Mouse (Mus musculus) CH12.LX (cell line): ENCODE measurements around the gene Fcho1. TPM values are rescaled to one million over a fixed set of nuclear protein-coding genes. Genes with fewer than 3 reads are reported as not detected.

Experiments used
- DNase-seq: peaks from one replicate; pipeline ENCODE4 v3.0.0-alpha.2; 2013; ENCODE audit errors: extremely low read depth
- H3K27ac ChIP-seq: 2 replicates; pipeline ENCODE4 v1.5.1; 2012; ENCODE audit warnings: low read depth, mild to moderate bottlenecking, control low read depth, moderate library complexity; ENCODE audit not compliant: insufficient read depth
- H3K27me3 ChIP-seq: replicated peaks from 2 replicates; pipeline ENCODE3; 2012; ENCODE audit warnings: inconsistent platforms
- H3K36me3 ChIP-seq, 2 experiments: replicated peaks in 1 of 2; 2 replicates each; pipeline versions ENCODE3 to v1.6.1; 2012; ENCODE audit warnings: inconsistent platforms in 1 of 2, low read length in 1 of 2, mild to moderate bottlenecking in 1 of 2, mixed read lengths in 1 of 2, moderate library complexity in 1 of 2; ENCODE audit not compliant: control insufficient read depth in 1 of 2, insufficient read depth in 1 of 2
- H3K4me1 ChIP-seq, 2 experiments: 2 replicates each; pipeline ENCODE4 v1.6.1; 2012; ENCODE audit warnings: inconsistent platforms in 1 of 2, moderate library complexity in 1 of 2; ENCODE audit not compliant: insufficient read depth in 2 of 2, control insufficient read depth in 1 of 2
- H3K4me2 ChIP-seq: 2 replicates; pipeline ENCODE4 v1.6.1; 2012; ENCODE audit warnings: low read depth, mild to moderate bottlenecking, control low read depth; ENCODE audit not compliant: poor library complexity, insufficient read depth, severe bottlenecking
- H3K4me3 ChIP-seq, 3 experiments: fragments of 150-350 bp in 1 of 3; sonication (generic) in 1 of 3; replicated peaks in 1 of 3; 2 replicates each; pipeline versions ENCODE3 to v1.5.1; 2011 to 2012; ENCODE audit warnings: low read depth in 2 of 3, low read length in 2 of 3, mild to moderate bottlenecking in 2 of 3, moderate library complexity in 2 of 3, control low read depth in 1 of 3, improper control_type of control experiment in 1 of 3, inconsistent platforms in 1 of 3, mixed read lengths in 1 of 3; ENCODE audit not compliant: poor library complexity in 1 of 3
- H3K79me2 ChIP-seq: replicated peaks from 2 replicates; pipeline ENCODE4 v1.6.1; 2012; ENCODE audit warnings: mild to moderate bottlenecking, moderate library complexity; ENCODE audit not compliant: control insufficient read depth, poor library complexity, insufficient read depth, severe bottlenecking; ENCODE audit errors: extremely low read depth
- H3K9ac ChIP-seq: 2 replicates; pipeline ENCODE4 v1.6.1; 2012; ENCODE audit warnings: low read depth, mild to moderate bottlenecking, control low read depth, moderate library complexity; ENCODE audit not compliant: insufficient read depth
- H3K9me3 ChIP-seq: replicated peaks from 2 replicates; pipeline ENCODE3; 2012; ENCODE audit warnings: low read length, inconsistent platforms, mixed read lengths
- CHD1 ChIP-seq: IDR thresholded peaks from 2 replicates; pipeline ENCODE4 v1.6.1; 2012; ENCODE audit warnings: low read depth, low read length, improper control_type of control experiment, inconsistent platforms
- E2F4 ChIP-seq: IDR thresholded peaks from 2 replicates; pipeline ENCODE4 v1.6.1; 2011; ENCODE audit warnings: low read depth, low read length, improper control_type of control experiment; ENCODE audit not compliant: insufficient replicate concordance
- ELF1 ChIP-seq: IDR thresholded peaks from 2 replicates; pipeline ENCODE4 v1.6.1; 2014; ENCODE audit warnings: low read depth, mild to moderate bottlenecking, inconsistent platforms, low read length, improper control_type of control experiment
- EP300 ChIP-seq: IDR thresholded peaks from 2 replicates; pipeline ENCODE4 v1.6.1; 2011; ENCODE audit warnings: low read length, improper control_type of control experiment
- ETS1 ChIP-seq: conservative IDR thresholded peaks from 2 replicates; pipeline ENCODE4 v1.6.1; 2012; ENCODE audit warnings: low read depth, mild to moderate bottlenecking, inconsistent platforms, low read length, improper control_type of control experiment, moderate library complexity
- HCFC1 ChIP-seq: IDR thresholded peaks from 2 replicates; pipeline ENCODE4 v1.6.1; 2012; ENCODE audit warnings: low read depth, mild to moderate bottlenecking, inconsistent platforms, low read length, improper control_type of control experiment
- JUN ChIP-seq: IDR thresholded peaks from 2 replicates; pipeline ENCODE4 v1.6.1; 2011; ENCODE audit warnings: low read depth, mild to moderate bottlenecking, low read length, improper control_type of control experiment, moderate library complexity; ENCODE audit not compliant: insufficient read depth
- JUND ChIP-seq: conservative IDR thresholded peaks from 2 replicates; pipeline ENCODE4 v1.6.1; 2011; ENCODE audit warnings: low read depth, low read length, improper control_type of control experiment
- KAT2A ChIP-seq: IDR thresholded peaks from 2 replicates; pipeline ENCODE4 v1.6.1; 2012; ENCODE audit warnings: low read length, improper control_type of control experiment, inconsistent platforms; ENCODE audit not compliant: insufficient replicate concordance
- MAZ ChIP-seq: IDR thresholded peaks from 2 replicates; pipeline ENCODE4 v1.6.1; 2012; ENCODE audit warnings: low read depth, mild to moderate bottlenecking, inconsistent platforms, low read length, improper control_type of control experiment, moderate library complexity
- MEF2A ChIP-seq: IDR thresholded peaks from 2 replicates; pipeline ENCODE4 v1.6.1; 2014; ENCODE audit warnings: low read depth, mild to moderate bottlenecking, inconsistent platforms, low read length, improper control_type of control experiment, borderline replicate concordance
- MYC ChIP-seq: IDR thresholded peaks from 2 replicates; pipeline ENCODE4 v1.6.1; 2011; ENCODE audit warnings: low read depth, mild to moderate bottlenecking, improper control_type of control experiment, low read length
- NELFE ChIP-seq: IDR thresholded peaks from 2 replicates; pipeline ENCODE4 v1.6.1; 2011; ENCODE audit warnings: low read depth, low read length, improper control_type of control experiment
- PAX5 ChIP-seq: IDR thresholded peaks from 2 replicates; pipeline ENCODE4 v1.6.1; 2012; ENCODE audit warnings: low read length, inconsistent platforms, mixed read lengths
- RAD21 ChIP-seq: IDR thresholded peaks from 2 replicates; pipeline ENCODE4 v1.6.1; 2011; ENCODE audit warnings: low read depth, mild to moderate bottlenecking, low read length, improper control_type of control experiment, moderate library complexity
- SIN3A ChIP-seq: IDR thresholded peaks from 2 replicates; pipeline ENCODE4 v1.6.1; 2012; ENCODE audit warnings: low read length, improper control_type of control experiment, inconsistent platforms
- SMC3 ChIP-seq: IDR thresholded peaks from 2 replicates; pipeline ENCODE4 v1.6.1; 2011; ENCODE audit warnings: low read depth, low read length, improper control_type of control experiment
- TCF12 ChIP-seq: IDR thresholded peaks from 2 replicates; pipeline ENCODE4 v1.6.1; 2014; ENCODE audit warnings: low read depth, mild to moderate bottlenecking, inconsistent platforms, low read length, improper control_type of control experiment
- USF1 ChIP-seq: IDR thresholded peaks from 2 replicates; pipeline ENCODE4 v1.6.1; 2014; ENCODE audit warnings: low read depth, mild to moderate bottlenecking, inconsistent platforms, low read length, improper control_type of control experiment
- USF2 ChIP-seq: conservative IDR thresholded peaks from 2 replicates; pipeline ENCODE4 v1.6.1; 2011; ENCODE audit warnings: low read depth, low read length, improper control_type of control experiment
- ZMIZ1 ChIP-seq: IDR thresholded peaks from 2 replicates; pipeline ENCODE4 v1.6.1; 2012; ENCODE audit warnings: low read depth, mild to moderate bottlenecking, inconsistent platforms, low read length, improper control_type of control experiment
- dilution Hi-C: fragments of 300-500 bp; cut with MboI; formaldehyde crosslinking; loops from 2 replicates; pipeline ENCODE4 v1.14.3; 2020; ENCODE audit warnings: low sequenced_read_pairs; ENCODE audit not compliant: extremely low pct_unique_long_range_greater_than_20kb, extremely low pct_ligation_motif_present
- in situ Hi-C: fragments of 300-500 bp; cut with MboI; formaldehyde crosslinking; loops from 3 replicates; pipeline ENCODE4 v1.14.3; 2019; ENCODE audit warnings: low sequenced_read_pairs, low pct_ligation_motif_present, low pct_unique_long_range_greater_than_20kb, mixed read lengths
- polyA plus RNA-seq: library from polyadenylated mRNA; unstranded; fragments of >175 nt; gene quantifications from 2 replicates; pipeline ENCODE4 v1.2.1, GENCODE M21; 2012; ENCODE audit warnings: low read depth; ENCODE audit not compliant: insufficient read length
- total RNA-seq, 2 experiments: library from RNA; depleted of rRNA; stranded (reverse); fragments of 300-350 nt in 1 of 2; fragments of >200 nt in 1 of 2; gene quantifications; 2 replicates each; pipeline ENCODE4 v1.2.3; 2012 to 2014

The Fcho1 gene
- total and polyA plus RNA-seq, 3 experiments = 40.2 to 99.8 (median 82.0) TPM

DNA sequence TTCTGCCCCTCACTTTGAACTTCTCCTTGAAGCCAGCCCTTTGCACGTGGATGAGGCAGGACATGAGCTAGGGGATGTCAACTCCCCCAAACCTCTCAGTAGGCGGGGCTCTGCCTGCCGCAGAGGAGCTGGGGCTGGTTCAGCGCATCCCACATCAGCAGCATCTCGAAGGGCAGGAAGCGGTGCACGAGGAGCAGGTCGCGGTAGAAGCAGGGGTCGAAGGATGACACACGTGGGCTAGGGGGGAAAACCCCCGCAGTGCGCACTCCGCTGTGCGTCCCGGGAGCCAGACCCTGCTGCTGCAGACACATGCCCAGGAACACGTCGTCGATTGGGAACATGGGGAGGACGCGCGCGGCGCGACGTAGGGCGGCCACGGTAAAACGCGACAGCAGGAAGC lies 33.0 kb downstream of the Fcho1 start:
- in situ Hi-C loops = no loop called here
- Histone ChIP-seq H3K4me3 (no peak overlapping the region), H3K27me3 (no peaks in the 10 kb centered on the region)

DNA sequence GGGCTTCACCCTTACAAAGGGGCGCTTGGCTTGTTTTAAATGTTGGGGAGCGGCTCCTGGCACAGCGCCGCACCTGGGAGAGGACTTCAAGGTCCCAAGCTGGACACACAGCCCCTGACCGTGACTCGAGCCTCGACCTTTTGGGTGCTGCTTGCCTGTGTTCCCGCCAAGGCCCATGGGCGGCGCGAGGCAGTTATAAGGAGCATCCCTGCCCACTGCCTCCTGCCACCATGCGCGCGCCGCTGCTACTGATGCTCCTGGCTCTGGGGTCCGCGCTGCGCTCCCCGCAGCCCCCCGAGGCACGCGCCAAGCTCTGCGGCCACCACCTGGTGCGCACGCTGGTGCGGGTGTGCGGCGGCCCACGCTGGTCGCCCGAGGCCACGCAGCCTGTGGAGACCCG lies 36.5 kb downstream of the Fcho1 start, which contains the start of gene Insl3:
TSS of gene Insl3 (plus strand) at position 187 of the 400 bp plus-strand sequence.
- H3K4me1 ChIP-seq = no peaks in the 10 kb centered on the region
- H3K4me3 ChIP-seq = no peak within 1 kb of the TSS
- DNase-seq = no peak
- no peak within 1 kb of the TSS for H3K9ac ChIP-seq
- H3K36me3 ChIP-seq = peaks cover 65 to 82% of the 10 kb centered on the region in 2 experiments
- in situ Hi-C loops = no loop called here
- H3K9me3 ChIP-seq = peaks cover 12% of the 10 kb centered on the region
- dilution Hi-C loops = no loop called here
- H3K27me3 ChIP-seq = no peaks in the 10 kb centered on the region
- TF ChIP-seq NELFE (no peak), E2F4 (no peak), KAT2A (no peak), MYC (no peak), EP300 (no peak), PAX5 (no peak), ETS1 (no peak), USF1 (no peak), TCF12 (no peak)
- H3K27ac ChIP-seq = no peak within 1 kb of the TSS
- H3K79me2 ChIP-seq = no peaks in the 10 kb centered on the region
- no peak within 1 kb of the TSS for H3K4me2 ChIP-seq

More for the DNA sequence above, 33.0 kb downstream of the Fcho1 start:
- Histone ChIP-seq H3K9me3 (peaks cover 12% of the 10 kb centered on the region), H3K9ac (no peak overlapping the region), H3K36me3 (peaks cover 33 to 47% of the 10 kb centered on the region in 2 experiments), H3K4me1 (no peaks in the 10 kb centered on the region), H3K79me2 (no peaks in the 10 kb centered on the region), H3K27ac (no peak overlapping the region), H3K4me2 (no peak overlapping the region)
- dilution Hi-C loops = no loop called here
- no peak for DNase-seq
- no peak for TF ChIP-seq ELF1
- no peak for TF ChIP-seq NELFE
- no peak for TF ChIP-seq MAZ
- TF ChIP-seq ZMIZ1 = no peak
- no peak for TF ChIP-seq USF2
- TF ChIP-seq TCF12 = no peak
- TF ChIP-seq JUN = no peak
- TF ChIP-seq JUND = no peak
- no peak for TF ChIP-seq HCFC1
- no peak for TF ChIP-seq SMC3
- no peak for TF ChIP-seq CHD1
- TF ChIP-seq USF1 = no peak
- TF ChIP-seq MYC = no peak
- no peak for TF ChIP-seq RAD21
- no peak for TF ChIP-seq MEF2A
- no peak for TF ChIP-seq SIN3A
